Mouse (Mus musculus): ENCODE results near the gene Slc2a9.

Slc2a9 gene

GRCm38 (mm10) chr5:38470881-38471280 is 32.1 kb downstream of the Slc2a9 start:
- intact Hi-C loops (cut with DNase I), result no loop called here

GRCm38 (mm10) chr5:38469891-38470578 is 32.9 kb downstream of the Slc2a9 start:
- intact Hi-C loops (cut with DNase I), result loop anchor here (1.0 to 10.0 kb wide), 2 partner anchors 135 to 163 kb away; no protein-coding TSS in a partner anchor

- intact Hi-C loops (cut with DNase I), result loop anchor here (10.0 kb wide), 1 partner anchor 132 kb away; no protein-coding TSS in a partner anchor
Measured at GRCm38 (mm10) chr5:38466569-38467110, 36.3 kb downstream of the Slc2a9 start.

GRCm38 (mm10) chr5:38461261-38461660 is 41.7 kb downstream of the Slc2a9 start:
- intact Hi-C loops (cut with DNase I), result loop anchor here (10.0 kb wide), 1 partner anchor 126 kb away; no protein-coding TSS in a partner anchor

- intact Hi-C loops (cut with DNase I), result no loop called here
Measured at GRCm38 (mm10) chr5:38450936-38451335, 52.0 kb downstream of the Slc2a9 start.

- intact Hi-C loops (cut with DNase I), result no loop called here
Measured at GRCm38 (mm10) chr5:38449607-38450006, 53.3 kb downstream of the Slc2a9 start.

GRCm38 (mm10) chr5:38448121-38448520 is 54.8 kb downstream of the Slc2a9 start:
- intact Hi-C loops (cut with DNase I), result no loop called here

GRCm38 (mm10) chr5:38446316-38446975 is 56.5 kb downstream of the Slc2a9 start:
- intact Hi-C loops (cut with DNase I), result no loop called here

- intact Hi-C loops (cut with DNase I), result no loop called here
Measured at GRCm38 (mm10) chr5:38441088-38441839, 61.7 kb downstream of the Slc2a9 start.

- intact Hi-C loops (cut with DNase I), result no loop called here
Measured at GRCm38 (mm10) chr5:38440252-38441005, 62.5 kb downstream of the Slc2a9 start.

- intact Hi-C loops (cut with DNase I), result no loop called here
Measured at GRCm38 (mm10) chr5:38436681-38437080, 66.3 kb downstream of the Slc2a9 start.

GRCm38 (mm10) chr5:38434875-38435274 is 68.1 kb downstream of the Slc2a9 start:
- intact Hi-C loops (cut with DNase I), result no loop called here

- intact Hi-C loops (cut with DNase I), result no loop called here
Measured at GRCm38 (mm10) chr5:38431201-38431600, 71.7 kb downstream of the Slc2a9 start.

GRCm38 (mm10) chr5:38429106-38429505 is 73.8 kb downstream of the Slc2a9 start:
- intact Hi-C loops (cut with DNase I), result no loop called here

- intact Hi-C loops (cut with DNase I), result no loop called here
Measured at GRCm38 (mm10) chr5:38427757-38428156, 75.2 kb downstream of the Slc2a9 start.

- intact Hi-C loops (cut with DNase I), result no loop called here
Measured at GRCm38 (mm10) chr5:38425569-38425968, 77.4 kb downstream of the Slc2a9 start.

GRCm38 (mm10) chr5:38422426-38422825 is 80.5 kb downstream of the Slc2a9 start:
- intact Hi-C loops (cut with DNase I), result no loop called here

GRCm38 (mm10) chr5:38418799-38419198 is 84.1 kb downstream of the Slc2a9 start:
- intact Hi-C loops (cut with DNase I), result no loop called here

- intact Hi-C loops (cut with DNase I), result no loop called here
Measured at GRCm38 (mm10) chr5:38403612-38404011, 99.3 kb downstream of the Slc2a9 start.

- intact Hi-C loops (cut with DNase I), result no loop called here
Measured at GRCm38 (mm10) chr5:38402288-38402687, 100.7 kb downstream of the Slc2a9 start.

- intact Hi-C loops (cut with DNase I), result no loop called here
Measured at GRCm38 (mm10) chr5:38388857-38389256, 114.1 kb downstream of the Slc2a9 start.

All from adrenal gland (tissue).